Mouse (Mus musculus) erythroid progenitor cell, adult 5-6 weeks (primary cell): Measurements from ENCODE around the gene Acvr1b. TPM values are rescaled to one million over a fixed set of nuclear protein-coding genes. Genes with fewer than 3 reads are reported as not detected.
A peak's percentile ranks its signal among the peaks of the same experiment; 100 is the strongest.

Experiments used
- ATAC-seq: replicated peaks from 2 replicates; pipeline ENCODE4 v1.8.0; 2016; ENCODE audit warnings: moderate number of reproducible peaks, mild to moderate bottlenecking, moderate TSS enrichment, inconsistent platforms; ENCODE audit not compliant: poor library complexity, low FRiP score, severe bottlenecking
- total RNA-seq, 2 experiments: library from RNA; stranded (forward) in 1 of 2; stranded (reverse) in 1 of 2; fragments of 150-400 nt in 1 of 2; fragments of 186-747, 209-891 nt in 1 of 2; gene quantifications; 2 replicates each; pipeline versions ENCODE4 v1.2.3 to v1.2.4; 2015 to 2017; ENCODE audit warnings: low replicate concordance in 2 of 2

The Acvr1b gene
- total RNA-seq, 2 experiments from 2014 or later, result 0.84 to 1.2 TPM

- no peak; the same call in 1 of the 2 replicates for ATAC-seq
These were observed 50.4 kb downstream of the Acvr1b start, which contains the start of gene Grasp for GRCm38 (mm10) chr15:101224006-101224906. Grasp (plus strand) TSS chr15:101224188.

- no peak for ATAC-seq
These were observed 51.1 kb downstream of the Acvr1b start for GRCm38 (mm10) chr15:101224977-101225376.

- ATAC-seq, result no peak
These were observed 54.1 kb downstream of the Acvr1b start for GRCm38 (mm10) chr15:101227971-101228370.

GRCm38 (mm10) chr15:101228866-101229590 is 55.2 kb downstream of the Acvr1b start:
- ATAC-seq, result no peak

GRCm38 (mm10) chr15:101230503-101230902 is 56.6 kb downstream of the Acvr1b start:
- ATAC-seq, result no peak

- ATAC-seq, result 0 out of 2 replicates have a peak, but pooled peaks have one; percentile 46
These were observed 57.3 kb downstream of the Acvr1b start for GRCm38 (mm10) chr15:101230995-101231647.

GRCm38 (mm10) chr15:101231648-101232180 is 57.8 kb downstream of the Acvr1b start:
- ATAC-seq, result no peak

- no peak for ATAC-seq
These were observed 58.7 kb downstream of the Acvr1b start for GRCm38 (mm10) chr15:101232607-101233006.

GRCm38 (mm10) chr15:101233183-101233582 is 59.3 kb downstream of the Acvr1b start:
- no peak for ATAC-seq

- no peak for ATAC-seq
These were observed 59.9 kb downstream of the Acvr1b start for GRCm38 (mm10) chr15:101233641-101234275.

GRCm38 (mm10) chr15:101234611-101235341 is 60.9 kb downstream of the Acvr1b start:
- no peak for ATAC-seq

GRCm38 (mm10) chr15:101235342-101235698 is 61.5 kb downstream of the Acvr1b start:
- ATAC-seq, result no peak

- ATAC-seq, result no peak
These were observed 62.0 kb downstream of the Acvr1b start for GRCm38 (mm10) chr15:101235728-101236327.

GRCm38 (mm10) chr15:101236878-101237277 is 63.0 kb downstream of the Acvr1b start:
- no peak for ATAC-seq

GRCm38 (mm10) chr15:101238885-101239511 is 65.1 kb downstream of the Acvr1b start:
- no peak for ATAC-seq

GRCm38 (mm10) chr15:101239821-101240220 is 66.0 kb downstream of the Acvr1b start:
- ATAC-seq, result no peak

GRCm38 (mm10) chr15:101240799-101241204 is 66.9 kb downstream of the Acvr1b start:
- ATAC-seq, result 0 out of 2 replicates have a peak, but pooled peaks have one; percentile 47

GRCm38 (mm10) chr15:101241236-101241635 is 67.4 kb downstream of the Acvr1b start:
- no peak for ATAC-seq
